Mouse (Mus musculus) layer of hippocampus, adult 8-10 months (tissue): Measurements from ENCODE around the gene 4930579F01Rik. TPM values are rescaled to one million over a fixed set of nuclear protein-coding genes. Genes with fewer than 3 reads are reported as not detected.
A peak's percentile ranks its signal among the peaks of the same experiment; 100 is the strongest.

ENCODE experiments used
- DNase-seq, 2 experiments: peaks; one replicate each; pipeline ENCODE4 v3.0.0; 2022; ENCODE audit warnings: low spot score in 2 of 2
- total RNA-seq, 4 experiments: library from RNA; stranded (reverse); gene quantifications; 2 replicates each; pipeline ENCODE4 v1.2.4; 2022

Gene 4930579F01Rik
- total RNA-seq, 4 experiments from 2014 or later, result not detected

DNA sequence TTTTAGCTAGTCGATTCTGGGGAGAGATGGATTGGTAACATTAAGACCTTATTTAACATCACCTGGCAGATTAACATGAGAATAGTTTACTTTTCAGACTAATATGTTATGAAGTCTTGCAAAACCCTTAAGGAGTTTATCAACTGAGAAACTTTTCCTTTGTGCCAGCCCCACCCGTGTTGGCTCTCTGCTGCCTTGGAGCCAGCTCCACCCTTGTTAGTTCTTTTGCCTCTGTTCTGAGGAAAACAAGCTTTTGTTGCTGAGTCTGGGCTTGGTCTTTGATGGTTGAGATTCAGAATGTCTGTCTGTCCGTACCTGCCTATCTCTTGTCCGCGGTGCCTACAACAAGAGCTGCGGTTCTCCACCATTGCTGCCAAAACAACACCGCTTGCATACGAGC lies 22.5 kb upstream of the 4930579F01Rik start:
- DNase-seq, result no peak

DNA sequence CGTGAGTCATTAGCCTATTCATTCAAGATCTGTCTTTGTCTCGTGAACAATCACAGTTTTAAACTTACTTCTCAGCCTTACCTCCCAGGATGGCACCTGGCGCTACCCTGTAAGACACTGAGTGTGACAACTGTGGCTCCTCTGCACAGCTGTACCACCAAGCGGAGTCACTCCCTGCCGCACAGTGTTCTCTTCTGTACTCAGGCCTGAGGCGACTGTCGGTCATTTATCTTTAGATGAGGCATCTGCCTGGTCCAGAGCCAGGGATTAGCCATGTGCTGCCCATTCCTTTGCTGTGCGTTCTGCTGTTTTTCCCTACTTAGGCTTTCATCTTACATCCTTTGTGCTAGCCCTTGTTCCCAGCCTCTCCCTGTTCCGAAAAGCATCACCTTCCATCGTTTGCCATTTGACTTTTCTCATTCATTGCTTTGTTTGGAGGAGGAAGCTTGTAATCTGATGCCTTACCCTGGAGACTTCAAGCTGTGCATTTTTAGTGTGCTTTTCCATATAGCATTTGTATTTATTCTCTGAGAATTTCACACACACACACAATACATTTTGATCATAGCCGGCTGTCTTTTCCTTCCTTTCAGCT lies 21.9 kb upstream of the 4930579F01Rik start:
- no peak for DNase-seq

DNA sequence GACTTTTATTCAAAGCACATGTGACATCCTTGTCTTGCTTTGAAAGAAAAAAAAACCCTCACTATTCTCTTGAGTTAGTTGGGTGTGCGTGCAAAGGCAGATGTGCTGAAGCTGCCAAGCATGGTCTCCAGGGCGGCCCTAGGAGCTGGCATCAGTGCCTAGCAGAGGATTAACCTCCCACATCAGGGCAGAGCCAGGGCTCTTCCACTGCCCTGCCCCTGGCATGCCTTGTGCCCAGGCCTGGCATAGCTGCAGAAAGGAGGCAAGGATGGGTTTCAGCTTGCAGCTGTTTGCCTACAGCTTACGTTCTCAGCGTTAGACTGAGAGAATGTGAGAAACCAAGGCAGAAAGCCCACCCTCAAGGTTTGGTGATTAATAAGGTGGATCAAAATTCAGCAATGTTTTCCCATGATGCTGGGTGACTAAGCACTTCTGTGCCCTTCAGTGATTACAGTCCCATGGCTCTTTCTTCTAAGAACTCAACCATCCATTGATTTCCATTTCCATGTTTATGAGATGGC lies 18.9 kb upstream of the 4930579F01Rik start:
- no peak for DNase-seq

DNA sequence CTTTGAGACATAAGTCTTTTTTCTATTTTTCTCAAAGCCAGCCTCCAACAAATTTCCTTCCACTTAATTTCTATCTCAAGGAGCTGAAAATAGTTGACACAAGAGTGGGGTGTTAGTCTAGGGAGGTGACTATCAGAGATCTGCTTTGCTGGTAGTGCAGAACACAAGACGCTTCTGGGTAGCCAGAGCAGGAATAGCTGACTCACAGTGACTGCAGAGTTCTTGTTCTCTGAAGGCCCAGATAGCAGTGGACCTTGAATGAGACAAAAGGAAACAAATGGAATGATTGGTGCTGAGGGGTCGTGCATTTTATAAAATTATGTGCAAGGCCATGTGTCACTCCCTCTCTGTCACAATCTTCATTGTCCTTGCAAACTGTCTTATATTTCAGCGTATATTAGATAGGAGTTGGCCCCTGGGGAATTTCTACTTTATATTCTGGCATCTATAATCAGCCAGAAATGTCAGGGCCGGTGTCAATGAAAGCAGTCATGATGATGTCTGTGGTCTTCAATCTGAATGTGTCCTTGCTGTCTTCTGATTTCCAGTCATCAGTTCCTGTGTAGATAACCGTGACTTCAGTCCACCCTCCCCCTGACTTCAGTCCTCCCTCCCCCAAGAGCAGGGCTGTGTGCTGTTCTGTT lies 16.9 kb upstream of the 4930579F01Rik start:
- no peak for DNase-seq

DNA sequence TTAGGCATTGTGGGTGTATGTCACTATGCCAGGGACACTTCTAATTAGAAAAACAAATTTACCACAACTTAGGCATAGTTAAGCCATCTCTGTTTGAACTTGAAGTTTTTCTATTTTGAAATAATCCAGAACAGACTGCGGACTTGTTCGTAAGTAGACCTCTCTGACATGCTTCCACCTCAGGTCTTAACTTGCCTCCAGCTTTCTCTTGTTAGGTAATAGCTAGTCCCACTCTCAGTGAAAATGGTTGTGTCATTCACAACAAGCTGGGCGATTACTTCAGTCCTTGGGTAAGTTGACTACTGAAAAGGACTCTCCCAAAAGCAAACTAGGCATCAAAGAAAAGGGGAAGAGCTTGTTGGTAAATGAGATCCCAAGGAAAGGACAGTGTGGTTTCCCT lies 15.2 kb upstream of the 4930579F01Rik start:
- DNase-seq, result no peak

DNA sequence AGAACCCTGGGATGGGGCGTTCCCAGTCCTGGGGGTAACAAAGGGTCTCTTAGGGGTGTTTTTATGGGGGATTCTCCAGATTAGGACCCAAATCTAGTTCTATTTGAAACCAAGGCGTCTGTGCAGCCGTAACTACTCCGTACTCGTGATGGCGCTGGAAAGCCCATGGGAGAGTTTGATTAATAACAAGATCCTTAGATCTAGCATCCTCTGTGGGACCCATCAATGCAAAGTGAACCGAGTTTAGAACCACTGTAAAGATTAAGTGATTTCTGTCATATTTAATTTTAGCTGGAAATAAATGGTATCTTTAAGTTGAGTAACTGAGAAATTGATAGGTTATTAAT lies 5.1 kb upstream of the 4930579F01Rik start:
- DNase-seq, result no peak

DNA sequence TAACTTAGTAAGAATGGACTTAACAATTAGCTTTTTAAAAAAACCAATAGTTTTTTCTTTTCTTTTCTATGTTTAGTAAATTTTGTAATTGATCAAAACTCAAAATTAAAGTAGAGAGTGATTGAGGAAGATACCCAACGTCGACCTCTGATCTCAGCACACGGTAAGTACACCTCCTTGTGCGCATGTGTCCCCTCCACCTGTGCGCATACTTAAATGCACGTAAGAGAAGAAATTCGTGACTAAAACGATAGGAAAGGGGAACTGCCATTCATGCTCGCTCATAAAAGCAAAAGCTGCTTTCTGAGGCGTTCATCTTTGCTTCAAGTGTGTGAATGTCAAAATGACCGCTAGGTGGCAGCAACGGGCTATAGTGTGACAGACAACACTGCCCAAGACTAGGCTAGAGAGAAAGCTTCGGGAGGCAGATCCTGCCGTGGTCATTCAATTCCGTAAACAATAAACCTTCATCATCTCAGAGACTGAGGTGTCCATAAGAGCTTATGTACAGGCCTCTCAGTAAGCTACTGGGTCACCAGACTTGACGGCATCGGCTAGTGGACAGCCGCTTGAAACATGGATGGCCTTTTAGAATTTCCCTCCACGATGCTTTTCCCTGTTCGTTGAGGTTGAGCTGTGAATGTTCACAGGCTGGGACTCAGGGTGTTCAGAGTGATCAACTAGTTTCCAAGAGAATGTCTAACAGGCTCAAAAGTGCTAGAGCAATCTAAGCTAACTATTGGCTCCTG lies 4.5 kb upstream of the 4930579F01Rik start:
- DNase-seq, result peak; percentile 75 to 93

DNA sequence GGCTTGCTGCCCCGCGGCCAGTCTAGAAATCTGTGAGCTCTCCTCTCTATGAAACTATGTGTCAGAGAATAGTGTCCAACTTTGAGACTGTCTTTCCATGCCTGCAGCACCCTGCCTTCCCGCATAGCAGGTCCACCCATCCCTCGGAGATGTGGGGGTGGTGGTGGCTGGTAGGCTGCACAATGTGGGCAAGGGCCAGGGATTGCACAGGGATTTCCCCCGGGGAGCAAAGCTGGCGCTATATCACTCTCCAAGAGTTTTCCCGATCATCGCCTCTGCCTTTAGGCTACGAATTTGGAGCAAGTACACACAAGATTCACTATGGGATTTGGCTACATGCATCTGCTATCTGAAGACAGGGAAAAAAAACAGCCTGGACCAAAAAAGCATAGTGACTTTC lies 3.9 kb upstream of the 4930579F01Rik start:
- no peak for DNase-seq

DNA sequence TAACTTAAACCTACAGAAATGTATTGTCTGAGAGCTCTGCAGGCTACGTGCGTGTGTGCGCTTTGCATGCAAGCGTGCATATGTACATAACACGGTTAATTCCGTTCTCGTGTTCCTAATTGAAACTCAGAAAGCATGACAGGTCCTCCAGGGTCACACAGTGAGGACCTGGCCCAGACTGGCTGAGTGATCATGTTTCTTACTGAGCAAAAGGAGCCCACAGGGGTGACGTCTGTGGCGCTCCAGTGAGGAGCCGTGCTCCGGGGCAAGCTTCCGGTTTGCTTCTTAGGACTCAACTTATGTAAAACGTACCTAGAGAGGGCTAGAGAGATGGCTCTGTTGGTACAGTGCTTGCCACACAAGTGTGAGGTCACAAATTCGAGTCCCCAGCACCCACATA lies 3.5 kb upstream of the 4930579F01Rik start:
- DNase-seq, result no peak

DNA sequence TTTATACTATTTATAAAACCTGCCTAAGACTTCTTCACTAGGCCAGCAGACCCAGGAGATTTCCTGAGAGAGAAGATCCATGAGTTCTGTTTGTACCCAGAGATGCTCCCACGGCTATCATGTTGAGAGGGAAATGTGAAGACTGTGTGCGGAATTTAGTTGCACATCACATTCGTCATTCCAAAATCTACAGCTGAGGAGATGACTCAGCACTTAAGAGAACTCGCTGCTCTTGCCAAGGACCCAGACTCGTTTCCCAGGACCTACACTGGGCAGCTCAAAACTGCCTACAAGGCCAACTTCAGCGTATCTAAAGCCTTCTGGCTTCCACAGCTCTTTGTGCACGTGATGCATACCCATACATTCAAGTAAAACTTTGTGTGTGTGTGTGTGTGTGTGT lies 1.4 kb downstream of the 4930579F01Rik start:
- no peak for DNase-seq

DNA sequence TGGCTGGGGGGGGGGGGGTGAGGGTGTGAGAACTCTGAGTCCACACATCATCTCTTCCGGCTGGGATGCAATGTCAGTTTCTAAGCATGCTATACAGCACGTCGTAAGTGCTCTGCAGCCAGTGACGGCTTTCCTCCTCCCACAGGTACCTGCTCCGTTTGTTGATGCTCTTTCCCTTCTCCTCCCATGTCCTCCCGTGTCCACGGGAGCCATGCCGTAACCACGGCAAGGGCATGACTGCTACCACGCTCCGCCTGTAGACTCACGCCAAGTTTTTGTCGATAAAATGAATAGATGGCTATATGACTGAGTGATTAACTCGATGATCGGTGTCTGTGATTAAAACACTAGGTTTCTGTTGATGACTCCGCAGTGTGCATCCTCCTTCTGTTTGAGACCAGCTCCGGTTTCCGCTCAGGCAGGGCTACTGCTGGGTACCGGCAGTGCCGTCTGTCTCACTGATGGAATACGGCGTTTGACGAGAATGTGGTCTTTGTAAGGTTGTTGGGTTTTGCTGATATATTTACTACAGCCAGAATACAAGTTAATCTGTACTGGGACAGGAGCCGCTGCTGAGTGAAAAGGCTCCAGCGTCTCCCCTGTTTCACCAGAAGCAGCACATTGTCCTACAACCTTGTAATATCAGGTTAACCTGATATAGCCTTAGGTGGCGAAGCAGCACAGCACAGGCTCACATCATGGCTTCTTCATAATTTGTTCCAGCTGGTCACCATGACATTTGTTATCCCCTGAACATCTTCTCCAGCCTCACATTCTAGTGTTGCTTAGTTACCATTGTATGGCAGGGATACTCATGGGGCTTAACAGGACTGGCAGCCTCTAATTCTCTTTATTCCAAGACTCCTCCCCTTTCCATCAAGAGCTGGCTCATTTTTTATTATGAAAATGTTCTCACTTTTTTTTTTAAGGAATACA lies 7.4 kb downstream of the 4930579F01Rik start:
- DNase-seq, result no peak

DNA sequence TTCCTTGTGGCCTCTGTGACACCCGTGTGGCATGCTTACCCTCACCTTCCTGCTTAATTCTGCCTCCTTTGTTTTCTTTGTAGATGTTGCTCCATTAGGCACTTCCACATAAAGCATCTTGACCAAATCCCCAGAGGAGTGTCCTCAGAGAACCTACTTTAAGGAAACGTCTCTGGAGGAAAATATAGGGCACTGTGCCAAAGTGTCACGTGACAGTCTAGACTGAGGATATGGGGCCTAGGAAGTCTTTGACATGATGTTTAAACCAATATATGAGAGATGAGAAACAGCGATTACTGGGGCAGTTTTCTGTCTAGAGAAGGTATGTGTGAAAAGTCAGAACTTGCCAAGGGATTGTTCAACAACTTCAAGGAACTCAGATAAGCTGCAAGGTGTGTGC lies 8.3 kb downstream of the 4930579F01Rik start:
- no peak for DNase-seq

DNA sequence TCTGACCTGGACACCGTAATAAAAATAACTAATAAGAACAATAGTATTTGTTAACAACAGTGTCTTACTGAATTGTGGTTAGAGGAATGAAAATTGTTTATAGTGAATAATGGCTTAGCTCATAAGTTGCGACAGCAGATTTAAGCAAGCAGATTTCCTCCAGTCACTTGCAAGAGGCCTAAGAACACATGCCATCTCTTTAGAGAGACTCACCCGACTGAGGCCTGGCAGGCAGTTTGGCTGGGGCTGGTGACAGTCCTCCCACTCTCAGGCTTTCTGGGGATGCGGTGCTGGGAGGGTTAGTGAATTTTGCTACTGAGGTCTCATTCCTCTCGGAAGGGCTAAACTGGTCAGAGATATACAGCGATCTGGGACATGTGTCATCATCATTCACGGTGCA lies 10.3 kb downstream of the 4930579F01Rik start:
- no peak for DNase-seq

DNA sequence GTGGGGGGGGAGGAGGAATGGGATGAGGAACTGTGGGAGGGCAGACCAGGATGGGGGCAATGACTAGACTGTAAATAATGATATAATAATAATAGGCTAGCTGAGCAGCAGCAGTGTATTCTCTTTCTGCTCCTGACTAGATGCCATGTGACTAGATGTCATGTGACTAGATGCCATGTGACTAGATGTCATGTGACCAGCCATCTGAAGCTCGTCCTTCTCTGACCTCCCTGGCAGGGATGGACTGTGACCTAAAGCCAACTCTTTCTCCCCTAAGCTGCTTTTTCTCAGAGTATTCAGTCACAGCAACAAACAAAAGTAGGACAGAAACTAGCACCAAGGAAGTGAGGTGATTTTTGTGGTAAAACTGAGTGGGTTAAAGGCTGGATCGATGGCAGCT lies 11.6 kb downstream of the 4930579F01Rik start:
- DNase-seq, result no peak

DNA sequence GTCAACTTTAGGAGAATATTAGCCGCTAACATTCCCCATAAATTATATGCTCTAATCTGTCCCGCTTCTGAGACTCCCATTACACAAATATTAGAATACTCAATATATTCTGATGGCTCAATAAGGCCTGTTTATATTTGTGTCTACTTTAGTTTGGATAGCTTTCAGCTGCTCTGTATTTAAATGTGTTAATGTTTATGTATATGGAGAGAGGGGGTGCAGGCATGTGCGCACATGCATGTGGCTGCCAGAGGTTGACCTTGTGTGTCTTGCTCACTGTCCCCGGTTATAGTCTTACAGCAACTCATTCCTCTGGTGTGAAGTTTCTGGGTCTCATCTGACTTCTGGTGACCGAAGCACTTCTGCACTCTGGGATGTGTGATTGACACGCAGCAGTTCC lies 18.1 kb downstream of the 4930579F01Rik start:
- no peak for DNase-seq

DNA sequence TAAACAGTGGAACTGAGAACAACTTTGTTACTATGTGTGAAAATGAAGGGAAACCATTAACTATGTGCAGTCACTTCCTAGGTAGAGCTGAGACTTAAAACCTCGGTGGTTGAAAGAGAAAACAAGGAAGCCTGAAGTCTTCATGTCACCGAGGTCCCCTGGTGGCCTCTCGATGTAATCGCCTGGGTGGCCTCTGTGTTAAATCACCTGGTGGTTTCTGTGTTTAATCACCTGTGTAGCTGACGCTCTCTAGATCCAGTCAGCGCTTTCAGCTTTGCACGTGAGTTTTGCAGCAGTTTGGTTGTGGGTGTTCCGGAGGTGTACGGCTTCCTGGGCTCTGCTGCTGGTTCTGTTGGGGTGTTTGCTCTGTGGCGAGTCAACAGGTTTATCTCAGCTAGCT lies 20.3 kb downstream of the 4930579F01Rik start:
- no peak for DNase-seq

DNA sequence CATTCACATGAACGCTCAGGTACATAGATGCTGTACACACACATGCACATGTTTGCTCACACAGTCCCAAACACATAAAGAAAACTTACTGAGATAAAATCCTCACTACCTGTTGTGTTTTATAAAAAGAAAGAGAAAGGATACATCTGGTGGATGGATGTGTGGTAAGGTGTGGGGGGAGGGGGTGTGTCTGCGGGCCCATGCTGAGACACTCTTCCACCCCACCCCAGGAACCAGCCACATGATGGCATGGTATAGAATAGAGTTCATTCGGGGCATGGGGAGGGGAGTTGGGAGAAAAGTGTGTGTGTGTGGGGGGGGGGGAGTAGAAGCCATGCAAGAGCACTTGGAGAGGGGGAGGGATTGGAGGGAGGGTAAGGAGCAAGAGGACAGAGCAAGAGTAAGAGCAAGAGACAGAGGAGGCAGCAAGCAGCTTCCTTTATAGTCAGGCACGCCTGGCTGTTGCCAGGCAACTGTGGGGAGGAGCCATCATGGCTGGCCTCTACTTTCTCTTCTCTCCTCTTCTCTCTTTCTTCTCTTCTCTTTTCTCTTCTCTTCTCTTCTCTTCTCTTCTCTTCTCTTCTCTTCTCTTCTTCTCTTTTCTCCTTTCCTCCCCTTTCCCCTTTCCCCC lies 31.0 kb downstream of the 4930579F01Rik start:
- no peak for DNase-seq

DNA sequence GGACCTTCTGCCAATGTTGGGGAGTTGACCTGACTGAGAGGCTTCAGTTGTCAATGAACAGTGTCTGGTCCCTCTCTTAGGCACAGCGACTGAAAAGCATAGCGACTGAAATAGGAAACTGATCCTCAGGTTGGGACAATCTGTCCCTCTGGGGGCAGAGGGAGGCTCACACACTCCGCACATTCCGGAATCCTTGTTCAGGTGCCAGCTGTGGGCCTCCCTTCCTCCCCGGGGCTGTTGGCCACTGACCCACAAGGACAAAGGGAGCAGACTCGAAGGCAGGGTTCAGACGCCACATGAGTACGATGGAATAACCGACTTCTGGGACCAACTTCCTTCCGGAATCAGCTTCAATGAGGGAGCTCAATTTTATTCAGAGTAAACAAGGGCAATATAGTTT lies 32.0 kb downstream of the 4930579F01Rik start:
- DNase-seq, result no peak

DNA sequence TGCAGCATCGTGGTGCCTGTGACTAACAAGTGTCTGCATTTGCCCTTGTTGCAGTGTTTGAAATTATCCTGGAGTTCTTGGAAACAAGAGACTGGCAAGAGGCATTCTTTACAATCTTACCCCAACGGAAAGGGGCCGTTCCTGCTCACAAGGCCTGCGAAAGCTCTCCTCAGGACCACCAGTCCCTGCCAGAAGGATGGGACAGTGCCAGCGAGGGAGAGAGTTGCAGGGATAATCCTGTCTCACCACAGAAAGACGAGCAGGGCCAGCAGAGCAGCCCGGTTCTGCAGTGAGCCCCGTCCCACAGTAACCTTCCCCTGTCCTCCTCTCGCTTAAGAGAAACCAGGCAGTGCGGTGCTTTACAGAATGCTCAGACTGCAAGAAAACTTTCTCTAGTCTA lies 37.0 kb downstream of the 4930579F01Rik start:
- no peak for DNase-seq

DNA sequence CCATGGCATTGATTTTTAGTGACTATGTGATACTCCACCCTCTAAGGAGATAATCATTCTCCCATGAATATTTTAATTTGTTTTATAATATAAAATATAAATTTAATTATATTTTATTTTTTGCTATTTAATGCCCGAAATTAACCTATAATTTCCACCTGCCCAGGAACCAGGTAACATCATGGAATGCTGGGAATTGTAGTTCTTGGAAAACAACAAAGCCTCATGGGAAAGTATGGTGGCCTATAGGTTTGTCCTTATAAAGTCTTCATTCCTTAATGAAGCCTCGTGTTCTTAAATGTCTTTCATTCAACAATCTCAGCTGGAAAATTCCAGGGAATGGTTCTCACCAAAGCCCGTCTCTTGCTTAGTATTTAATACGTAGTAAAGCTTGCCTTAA lies 38.6 kb downstream of the 4930579F01Rik start:
- DNase-seq, result no peak

DNA sequence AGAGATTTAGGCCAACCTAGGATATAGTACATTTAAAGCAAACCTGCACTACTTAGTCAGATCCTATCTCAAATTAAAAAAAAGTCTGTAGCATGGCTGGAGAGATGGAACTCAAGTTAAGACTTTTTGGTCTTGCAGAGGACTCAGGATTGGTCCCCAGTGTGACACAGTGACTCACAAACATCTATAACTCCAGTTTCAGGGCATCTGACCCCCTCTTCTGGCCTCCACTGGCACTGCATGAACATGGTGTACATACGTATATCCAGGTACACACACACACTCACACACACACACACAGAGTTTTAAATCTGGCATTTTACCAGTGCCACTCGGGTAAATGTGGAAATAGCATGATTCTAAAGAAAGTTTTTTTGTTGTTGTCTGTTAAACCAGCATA lies 44.8 kb downstream of the 4930579F01Rik start:
- no peak for DNase-seq
